Mouse (Mus musculus) c-Kit-positive CD71-negative TER-119-negative erythroid progenitor cells, embryonic 14.5 days (primary cell): ENCODE measurements around the gene Tmem121b.

Experiments used
- DNase-seq: peaks from one replicate; pipeline ENCODE4 v3.0.0-alpha.2; 2013; ENCODE audit warnings: low read depth

The Tmem121b gene

DNA sequence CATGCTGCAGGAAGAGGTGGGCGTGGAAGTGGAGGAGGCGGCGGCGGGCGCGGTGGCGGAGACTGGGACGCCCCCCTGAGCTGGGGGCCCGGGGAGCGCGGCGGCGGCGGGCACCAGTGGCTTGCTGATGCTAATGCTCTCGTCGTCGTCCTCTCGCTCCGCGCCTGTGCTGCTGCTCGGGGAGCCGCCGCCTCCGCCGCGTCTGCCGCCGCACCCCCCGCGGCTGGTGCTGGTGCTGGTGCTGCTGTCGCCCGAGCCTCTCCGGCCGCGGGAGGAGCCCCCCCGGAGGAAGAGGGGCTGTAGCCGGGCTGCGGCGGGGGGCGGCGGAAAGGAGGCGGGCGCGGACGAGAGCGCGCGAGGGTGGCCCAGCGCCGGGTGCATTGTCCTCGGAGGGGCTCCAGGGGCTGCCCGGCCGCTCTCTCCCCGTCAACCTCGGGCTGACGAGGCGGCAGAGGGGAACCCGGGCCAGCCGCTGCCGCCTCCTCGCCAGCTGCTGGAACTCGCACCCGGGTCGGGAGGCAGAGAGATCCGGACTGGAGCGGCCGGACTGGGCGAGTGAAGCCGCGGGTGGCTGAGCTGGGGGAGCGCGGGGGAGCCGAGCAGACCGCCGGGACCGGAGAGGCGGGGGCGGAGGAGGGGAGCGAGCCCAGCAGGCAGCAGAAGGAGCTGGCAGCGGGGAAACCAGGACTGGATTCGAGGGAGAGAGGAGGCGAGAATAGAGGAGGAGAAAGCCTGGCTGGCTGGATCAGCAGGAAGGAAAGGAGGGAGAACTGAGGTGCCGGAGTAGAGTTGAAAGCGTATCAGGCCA is at the start of gene Tmem121b:
Tmem121b (minus strand) TSS at position 434 of the 808 bp plus-strand sequence.
- no peak for DNase-seq

DNA sequence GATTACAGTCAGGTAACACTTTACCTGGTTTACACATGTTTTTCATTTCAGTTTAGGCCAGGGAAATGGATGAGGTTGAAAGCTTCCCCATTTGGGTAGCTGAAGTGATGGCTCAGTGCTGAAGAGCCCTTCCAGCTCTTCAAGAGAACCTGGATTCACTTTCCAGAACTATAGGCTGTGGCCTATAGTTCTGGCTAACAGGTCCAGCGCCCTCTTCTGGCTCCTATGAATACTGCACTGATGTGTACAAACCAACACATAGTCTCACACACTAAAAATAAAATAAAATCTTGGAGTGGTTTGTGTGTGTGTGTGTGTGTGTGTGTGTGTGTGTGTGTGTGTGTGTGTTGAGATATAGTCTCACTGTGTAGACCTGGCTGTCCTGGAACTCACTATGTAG is 48.5 kb upstream of the Tmem121b start:
- no peak for DNase-seq

DNA sequence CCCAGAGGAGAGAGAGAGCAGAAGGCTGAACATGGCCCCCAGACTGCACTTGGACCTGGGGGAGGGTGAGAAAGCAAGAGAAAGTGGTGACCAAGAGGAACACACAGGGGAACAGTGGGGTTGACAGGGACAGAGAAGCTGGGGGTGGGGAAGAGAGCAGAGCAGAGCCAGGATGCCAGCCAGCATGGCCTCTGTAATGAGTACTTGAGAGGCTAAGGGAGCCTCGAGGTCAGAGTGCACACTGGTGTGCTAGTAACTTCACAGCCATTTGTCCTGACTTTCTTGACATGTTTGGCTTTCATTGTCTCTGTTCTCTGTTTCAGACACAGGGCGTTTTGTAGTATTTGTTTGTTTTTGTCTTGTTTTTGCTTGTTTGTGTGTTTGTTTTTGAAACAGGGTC is 47.8 kb upstream of the Tmem121b start:
- DNase-seq = no peak

DNA sequence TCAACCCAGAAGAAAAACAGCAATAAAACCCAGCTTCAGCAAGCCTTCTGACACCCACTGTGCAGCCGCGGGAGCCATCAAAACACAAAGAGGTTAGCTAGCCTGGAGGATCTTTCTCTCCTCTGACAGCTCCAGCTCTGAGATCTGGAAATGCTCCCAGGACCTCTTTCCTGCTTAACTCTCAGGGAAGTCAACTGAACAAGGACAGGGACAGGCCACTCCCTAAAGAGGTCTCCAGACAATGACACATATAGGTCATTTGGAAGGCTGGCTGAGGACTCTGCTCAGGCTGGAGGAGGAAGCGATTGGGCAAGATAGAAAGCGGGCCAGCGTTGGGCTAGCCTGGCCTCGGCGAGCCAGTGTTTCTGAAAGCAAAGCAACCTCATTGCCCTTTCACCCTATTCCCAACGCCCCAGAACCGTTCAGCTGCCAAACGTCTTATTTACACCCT is 46.2 kb upstream of the Tmem121b start:
- no peak for DNase-seq

DNA sequence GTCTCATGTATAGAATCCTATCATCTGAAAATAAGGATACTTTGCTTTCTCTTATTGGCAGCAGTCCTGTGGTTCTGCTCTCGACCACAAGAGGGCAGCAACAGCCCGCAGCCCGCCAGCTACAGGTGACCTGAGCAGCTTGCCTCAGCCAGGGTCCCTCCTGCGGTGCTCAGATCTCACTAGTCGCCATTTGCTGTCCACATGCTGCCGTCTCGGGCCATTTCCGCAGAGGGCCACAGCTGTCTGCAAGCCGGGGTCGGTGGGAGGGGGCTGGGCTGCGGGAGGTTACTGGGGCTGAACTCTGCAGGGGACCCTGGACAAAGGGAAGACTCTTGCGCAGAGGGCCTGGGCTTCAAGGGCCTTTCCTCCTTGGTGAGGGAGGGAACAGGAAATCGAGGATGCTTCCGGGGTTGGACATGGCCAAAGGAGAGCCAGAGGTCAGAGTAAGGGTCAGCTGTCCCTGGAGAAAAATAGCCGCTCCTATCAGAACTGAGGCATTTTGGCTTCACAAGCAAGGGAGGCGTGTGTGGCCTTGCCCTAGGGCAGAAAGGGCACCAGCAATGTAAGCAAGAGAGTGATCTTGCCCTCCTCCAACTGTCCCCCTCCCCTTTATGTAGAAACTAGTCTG is 45.6 kb upstream of the Tmem121b start:
- peak; percentile 64 for DNase-seq

DNA sequence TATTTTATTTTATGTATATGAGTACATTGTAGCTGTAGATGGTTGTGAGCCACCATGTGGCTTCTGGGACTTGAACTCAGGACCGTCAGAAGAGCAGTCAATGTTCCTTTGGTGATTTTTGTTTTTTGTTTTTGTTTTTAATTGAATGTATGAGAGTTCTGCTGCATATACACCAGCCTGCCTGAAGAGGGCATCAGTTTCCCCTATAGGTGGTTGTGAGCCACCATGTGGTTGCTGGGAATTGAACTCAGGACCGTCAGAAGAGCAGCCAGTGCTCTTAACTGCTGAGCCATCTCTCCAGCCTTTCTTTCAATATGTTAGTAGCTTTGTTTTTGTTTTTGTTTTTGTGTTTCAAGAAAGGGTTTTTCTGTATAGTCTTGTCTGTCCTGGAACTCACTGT is 42.7 kb upstream of the Tmem121b start:
- DNase-seq = no peak

DNA sequence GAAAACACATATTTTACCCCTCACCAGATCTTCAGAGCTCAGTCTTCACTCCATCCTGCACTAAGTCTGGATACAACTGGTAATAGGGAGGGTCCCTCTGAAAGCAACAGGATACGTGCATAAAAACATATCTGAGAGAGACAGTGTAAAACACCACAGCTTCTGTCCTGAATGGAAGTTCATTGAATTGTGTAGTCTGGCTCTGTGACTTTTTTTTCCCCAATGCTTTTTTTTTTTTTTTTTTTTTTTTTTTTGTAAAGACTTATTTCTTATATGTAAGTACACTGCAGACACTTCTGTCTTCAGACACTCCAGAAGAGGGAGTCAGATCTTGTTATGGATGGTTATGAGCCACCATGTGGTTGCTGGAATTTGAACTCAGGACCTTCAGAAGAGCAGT is 39.0 kb upstream of the Tmem121b start:
- no peak for DNase-seq

DNA sequence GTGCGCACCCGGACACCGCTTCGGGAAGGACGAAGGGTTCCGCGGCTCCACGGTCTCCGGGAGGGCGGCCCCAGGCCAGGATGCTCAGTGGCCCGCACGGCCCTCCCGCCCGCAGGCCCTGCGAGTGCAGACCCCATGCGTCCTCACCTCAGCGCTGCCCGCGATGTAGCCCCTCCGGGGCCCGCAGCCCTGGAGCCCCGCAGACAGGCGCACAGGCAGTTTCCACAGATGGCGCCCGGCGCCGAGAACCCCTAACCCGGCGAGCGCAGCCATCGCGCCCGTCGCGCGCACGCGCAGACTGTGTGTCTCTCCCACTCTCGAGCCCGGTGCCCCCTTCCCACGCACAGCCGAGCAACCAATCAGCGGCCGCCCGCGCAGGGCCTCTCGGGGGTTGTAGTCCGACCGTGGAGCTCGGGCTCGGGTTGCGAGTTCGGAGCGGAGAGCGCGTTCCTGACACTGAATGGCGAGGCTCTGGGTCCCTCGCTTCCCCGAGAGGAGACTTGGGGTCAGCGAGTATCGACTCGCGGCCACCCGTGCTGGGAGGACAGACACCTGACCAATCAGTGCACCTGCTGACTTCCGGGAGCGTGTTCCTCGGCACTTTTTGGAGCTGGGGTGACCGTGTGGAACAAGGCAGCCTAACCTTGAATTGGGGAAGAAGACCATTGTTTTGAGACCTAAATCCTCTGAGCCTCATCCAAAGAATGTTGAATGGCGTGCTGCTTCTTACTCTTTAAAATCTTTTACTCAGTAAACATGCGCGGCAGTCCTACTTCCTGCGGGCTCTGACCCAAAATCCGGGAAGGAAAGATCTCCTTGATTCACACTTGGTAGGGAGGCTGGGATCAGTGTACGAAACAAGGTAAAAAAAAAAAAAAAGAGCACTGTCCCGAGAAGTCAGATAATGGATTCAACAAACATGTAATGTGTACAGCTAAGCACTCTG is 37.7 kb upstream of the Tmem121b start, which contains the start of gene Hdhd5:
Hdhd5 (minus strand) TSS at position 300 of the 946 bp plus-strand sequence.
- DNase-seq = peak; percentile 86

DNA sequence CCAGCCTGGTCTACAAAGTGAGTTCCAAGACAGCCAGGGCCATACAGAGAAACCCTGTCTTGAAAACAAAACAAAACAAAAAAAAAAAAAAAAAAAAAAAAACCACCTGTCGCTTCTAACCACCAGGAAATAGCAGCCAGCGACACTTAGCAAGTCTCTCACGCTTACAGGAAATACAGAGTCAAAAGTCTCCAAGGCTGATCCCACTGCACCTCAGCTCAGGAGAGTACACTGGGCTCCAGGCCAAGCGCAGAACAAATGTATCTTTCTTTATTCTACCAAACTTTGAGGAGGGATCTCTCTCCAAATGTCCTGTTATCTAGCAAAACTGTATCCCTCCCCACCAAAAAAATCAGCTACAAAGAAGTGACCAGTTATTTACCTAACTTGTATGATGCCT is 35.5 kb upstream of the Tmem121b start:
- DNase-seq = no peak

DNA sequence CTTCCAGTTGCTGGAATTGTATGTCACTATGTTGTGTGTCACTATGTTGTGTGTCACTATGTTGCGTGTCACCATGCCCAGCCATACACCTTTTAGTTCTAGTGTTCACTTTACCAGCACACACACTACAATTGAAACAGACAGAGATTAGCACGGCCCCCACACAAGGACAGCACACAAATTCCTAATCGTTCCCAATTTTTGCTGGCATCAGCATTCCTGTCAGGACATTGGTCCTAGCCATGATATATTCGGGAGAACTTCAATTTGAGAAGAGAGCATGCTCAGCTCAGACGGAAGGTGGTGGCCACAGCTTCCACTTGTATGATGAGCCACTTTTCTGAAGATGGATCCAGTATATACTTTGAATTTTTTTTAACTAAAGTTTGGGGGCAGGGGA is 31.2 kb upstream of the Tmem121b start:
- DNase-seq = no peak

DNA sequence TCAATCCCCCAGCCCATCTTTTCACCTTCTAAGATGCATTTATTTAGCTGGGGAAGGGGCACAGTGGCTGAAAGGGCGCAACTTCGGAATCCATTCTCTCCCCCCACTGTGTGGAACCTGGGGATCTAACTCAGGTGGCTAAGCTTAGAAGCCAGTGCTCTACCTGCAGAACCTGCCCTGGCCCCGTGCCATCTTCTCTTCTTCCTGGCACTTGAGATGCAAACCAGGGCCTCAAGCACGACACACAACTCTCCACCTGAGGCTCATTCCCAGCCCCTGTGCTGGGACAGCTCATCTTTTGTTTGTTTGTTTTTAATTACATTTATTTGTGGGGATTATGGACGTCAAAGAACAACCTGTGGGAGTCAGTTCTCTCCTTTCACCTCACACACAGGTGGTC is 26.0 kb upstream of the Tmem121b start:
- DNase-seq = no peak

DNA sequence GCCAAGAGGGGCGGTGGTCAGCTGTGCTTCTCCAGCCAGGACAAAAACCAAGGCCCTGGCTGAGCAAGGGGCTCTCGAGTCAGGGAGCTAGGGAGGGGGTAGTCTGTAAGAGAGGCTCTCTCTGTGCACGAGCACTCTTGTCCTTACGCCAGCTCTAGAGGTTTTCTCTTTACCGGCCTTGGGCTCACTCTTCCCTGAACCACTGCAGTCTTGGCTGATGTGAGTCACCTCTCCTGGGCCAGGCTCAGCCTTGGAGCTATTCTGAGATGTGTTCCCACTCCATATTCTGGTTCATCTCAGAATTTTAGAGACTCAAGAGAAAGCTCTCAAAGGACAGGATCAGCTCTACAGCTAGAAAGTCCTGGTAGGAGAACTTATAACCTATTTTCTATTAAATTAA is 23.7 kb upstream of the Tmem121b start:
- no peak for DNase-seq

DNA sequence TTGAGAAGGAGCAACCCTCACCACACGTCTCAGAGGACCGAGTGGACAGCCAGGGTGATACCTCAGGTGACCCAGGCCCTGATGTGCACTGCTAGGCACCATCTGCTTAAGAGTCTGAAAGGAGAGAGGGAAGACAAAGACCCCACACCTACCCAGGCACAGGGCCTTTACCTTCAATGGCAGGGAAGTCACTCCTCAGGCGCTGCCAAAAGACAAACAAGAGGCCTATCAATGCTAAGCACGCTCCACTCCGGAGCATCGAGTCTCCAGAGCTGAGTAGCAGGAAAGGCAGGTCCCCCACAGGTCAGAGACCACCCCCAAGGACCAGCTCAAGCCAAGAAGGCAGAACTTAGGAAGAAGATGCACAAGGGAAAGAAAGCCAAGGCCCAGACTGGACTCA is 23.3 kb upstream of the Tmem121b start:
- no peak for DNase-seq

DNA sequence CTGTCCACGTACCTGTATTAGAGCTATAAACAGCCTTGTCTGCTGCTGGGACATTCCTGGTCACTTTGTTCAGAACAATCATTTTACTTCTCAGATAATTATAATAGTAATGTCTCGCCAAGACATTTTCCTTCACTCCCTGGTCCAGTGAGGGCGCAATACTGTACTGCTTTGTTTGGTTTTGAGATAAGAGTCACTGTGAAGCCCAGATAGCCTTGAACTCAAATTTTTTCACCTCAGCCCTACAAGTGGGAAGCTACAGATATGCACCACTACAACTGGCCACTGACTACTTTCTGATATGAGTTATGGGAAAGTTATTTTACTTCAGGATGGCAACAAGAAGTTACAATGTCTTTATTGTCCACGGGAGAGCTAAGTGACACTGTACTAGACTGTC is 22.8 kb upstream of the Tmem121b start:
- DNase-seq = no peak

DNA sequence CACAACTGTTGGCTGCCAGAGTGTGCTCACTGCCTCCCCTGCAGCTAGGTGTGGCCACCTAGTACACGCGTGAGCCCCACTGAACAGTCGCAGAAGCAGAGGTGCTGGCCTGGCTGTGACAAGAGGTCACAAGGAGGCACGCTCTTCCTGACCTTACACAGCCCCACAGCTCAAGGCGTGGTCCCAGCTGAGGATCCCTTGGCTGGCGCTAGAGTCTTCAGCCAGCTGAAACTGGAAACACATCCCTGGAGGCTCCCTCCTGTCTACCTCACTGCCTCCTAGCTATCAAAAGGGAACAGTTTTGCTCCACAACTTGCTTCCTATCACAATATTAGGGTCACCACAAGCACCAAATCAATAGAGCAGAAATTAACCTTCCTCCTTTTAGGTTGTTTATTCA is 17.6 kb upstream of the Tmem121b start:
- no peak for DNase-seq

DNA sequence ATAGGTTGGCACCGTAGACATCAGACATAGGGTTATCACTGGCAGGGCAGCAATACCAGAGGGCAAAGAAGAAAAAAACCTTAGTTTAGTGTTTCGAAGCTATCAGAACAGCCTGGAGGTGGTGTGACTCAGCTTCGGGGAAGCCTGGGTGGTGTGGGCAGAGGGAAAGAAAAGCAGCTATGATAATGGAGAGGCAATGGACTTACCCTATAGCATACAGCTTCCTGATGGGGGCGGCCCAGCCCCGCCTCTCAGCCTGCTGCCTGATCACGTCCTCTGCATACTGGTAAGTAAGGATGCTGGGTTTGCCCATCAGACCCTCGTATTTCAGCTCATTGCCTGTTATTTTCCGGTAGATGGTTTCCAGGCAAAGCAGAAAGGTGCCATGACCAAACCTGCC is 16.8 kb upstream of the Tmem121b start:
- no peak for DNase-seq

DNA sequence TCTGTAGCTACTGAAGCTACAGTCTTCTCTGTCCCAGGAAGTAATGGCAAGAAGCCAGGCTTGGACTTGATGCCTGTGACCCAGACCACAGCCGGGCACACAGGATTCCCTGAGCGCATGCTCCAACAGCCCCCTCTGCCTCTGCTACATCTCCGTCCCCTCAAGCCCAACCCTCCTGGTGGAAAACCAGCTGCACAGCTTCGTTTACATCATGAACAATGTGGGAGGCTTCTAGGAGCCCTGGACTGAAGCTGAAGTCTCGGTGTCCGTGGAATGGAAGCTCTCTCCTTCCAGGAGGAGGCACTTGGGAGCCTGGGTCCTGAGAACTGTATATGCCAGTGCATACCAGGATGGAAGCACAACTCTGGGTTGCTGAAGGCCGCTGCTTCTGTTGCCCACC is 16.4 kb upstream of the Tmem121b start:
- DNase-seq = no peak

DNA sequence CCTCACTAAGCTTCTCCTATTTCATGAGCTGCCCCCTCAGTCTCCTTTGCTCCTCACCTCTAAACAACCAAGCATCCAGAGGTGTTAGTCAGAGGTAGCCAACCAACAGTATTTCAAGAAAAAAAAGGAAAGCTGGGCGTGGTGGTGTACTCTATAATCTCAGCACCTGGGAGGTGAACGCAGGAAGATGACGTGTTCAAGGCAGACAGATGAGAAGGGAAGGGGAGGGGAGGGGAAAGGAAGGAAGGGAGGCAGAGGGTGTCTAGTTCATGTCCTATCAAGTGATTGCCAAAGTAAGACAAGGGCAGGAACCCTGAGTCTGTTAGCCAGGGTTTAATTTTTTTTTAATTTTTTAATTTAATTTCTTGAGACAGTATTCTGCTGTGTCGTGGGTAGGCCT is 15.0 kb upstream of the Tmem121b start:
- no peak for DNase-seq

DNA sequence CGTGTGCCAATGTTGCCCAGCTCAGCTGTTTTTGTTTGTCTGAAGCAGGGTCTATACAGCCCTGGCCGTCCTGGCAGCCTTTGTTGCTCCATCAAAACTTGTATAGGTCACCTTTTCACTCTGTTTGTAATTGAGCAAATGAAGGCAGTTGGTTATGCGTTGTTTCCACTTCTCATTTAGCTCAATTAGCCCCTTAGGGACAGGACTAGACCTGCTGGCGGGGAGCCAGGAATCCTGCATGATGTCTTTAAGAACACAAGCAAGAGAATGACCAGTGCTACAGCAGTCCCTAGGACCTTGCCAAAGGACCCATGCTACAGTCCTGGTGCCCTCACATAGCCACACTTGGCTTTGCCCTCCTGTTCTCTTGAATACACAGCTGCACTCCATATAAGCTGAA is 11.9 kb upstream of the Tmem121b start:
- no peak for DNase-seq

DNA sequence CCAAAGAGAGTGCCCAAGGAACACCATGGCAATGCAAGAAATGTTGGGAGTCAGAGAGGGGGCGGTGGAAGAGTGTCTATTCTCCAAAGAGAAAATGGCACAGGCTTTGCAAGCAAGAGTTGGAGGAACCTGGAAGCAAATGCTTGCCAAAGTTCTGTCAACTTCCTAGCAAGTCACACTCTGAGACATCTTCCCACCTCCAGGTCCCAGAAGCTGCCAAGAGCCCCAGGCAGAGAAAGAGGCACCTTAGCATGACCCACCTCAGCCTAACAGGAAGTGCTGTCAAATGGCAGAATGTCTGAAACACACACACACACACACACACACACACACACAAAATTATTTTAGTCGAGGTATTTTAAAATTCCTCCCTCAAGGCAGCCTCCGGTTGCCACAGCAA is 10.4 kb upstream of the Tmem121b start:
- DNase-seq = no peak

DNA sequence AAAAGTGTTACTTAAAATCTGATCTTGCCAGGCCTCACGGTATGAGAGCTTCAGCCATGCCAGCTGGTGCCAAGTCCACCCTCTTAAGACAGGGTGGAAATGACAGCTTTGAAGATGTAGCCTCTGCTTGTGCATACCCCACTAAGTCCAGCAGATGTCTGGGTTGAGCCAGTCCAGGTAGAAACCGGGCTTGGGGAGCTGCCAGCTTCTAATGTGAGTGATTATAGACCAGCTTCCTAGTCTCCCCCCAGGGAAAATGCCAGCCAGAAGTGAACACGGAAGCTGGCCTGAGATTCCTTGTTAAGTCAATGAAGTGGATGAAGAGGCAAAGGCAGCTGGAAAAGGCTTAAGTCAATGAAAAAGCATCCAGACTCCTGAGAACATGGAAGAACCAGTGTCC is 2.9 kb upstream of the Tmem121b start:
- no peak for DNase-seq

DNA sequence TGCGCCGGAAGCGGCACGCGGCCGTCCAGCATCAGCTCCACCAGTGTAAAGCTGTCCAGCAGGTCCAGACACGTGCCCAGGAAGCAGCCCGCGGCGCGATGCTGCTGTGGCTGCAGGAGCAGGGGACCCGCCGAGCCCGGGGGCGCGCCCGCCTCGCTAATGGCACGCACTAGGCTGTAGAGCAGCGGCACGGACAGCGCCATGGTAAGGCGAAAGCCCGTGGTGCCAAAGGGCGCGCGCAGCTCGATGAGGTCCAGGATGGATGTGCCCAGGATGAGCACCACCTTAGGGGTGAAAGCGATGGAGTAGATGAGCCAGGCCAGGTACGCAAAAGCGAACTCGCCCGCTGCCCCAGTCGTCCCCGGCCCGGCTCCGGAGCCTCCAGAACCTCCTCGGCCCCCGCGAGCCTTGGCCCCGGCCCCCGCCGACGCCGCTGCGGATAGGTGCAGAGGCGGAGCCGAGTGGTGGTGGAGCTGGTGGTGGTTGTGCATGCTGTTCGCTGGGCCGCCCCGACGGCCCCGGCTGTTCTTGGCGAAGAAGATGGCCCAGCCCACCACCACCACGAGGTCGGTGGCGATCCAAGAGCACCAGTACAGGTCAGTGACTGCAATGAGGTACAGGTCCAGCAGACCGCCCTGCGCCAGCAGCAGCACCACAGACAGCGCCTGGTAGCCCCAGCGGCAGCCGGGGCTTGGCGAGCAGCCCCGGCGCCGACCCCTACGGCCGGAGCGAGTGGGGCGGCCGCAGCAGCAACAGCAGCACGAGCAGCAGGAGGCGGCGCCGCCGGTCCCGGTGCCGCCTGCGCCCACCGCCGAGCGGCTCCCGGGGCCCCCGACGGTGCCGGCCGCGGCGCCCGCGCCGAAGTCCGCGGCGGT is 871 bp downstream of the Tmem121b start:
- DNase-seq = no peak
